Mouse (Mus musculus): ENCODE measurements at regions not wholly inside any gene's neighbourhood (a gene's known extent, or its start where the extent isn't known, plus 50 kb on each side); places are given as distances from the start of the nearest gene placed in this dataset.

GRCm38 (mm10) chr13:31191344-31192139 lies 217.5 kb downstream of the Gm5447 start:
- no peaks in the 10 kb centered on the region for H3K36me3 ChIP-seq
- no peak for ATAC-seq (replicated peaks; ENCODE audit: insufficient number of reproducible peaks, insufficient read depth, low FRiP score, low read depth)
- H3K4me1 ChIP-seq (replicated peaks): no peaks in the 10 kb centered on the region
- H3K27ac ChIP-seq: no peak overlapping the region
- no peak overlapping the region for H3K4me2 ChIP-seq
- no peaks in the 10 kb centered on the region for H3K9me3 ChIP-seq (replicated peaks)
- H3K27me3 ChIP-seq: no peaks in the 10 kb centered on the region
- H3K4me3 ChIP-seq: no peak overlapping the region
- H3K9ac ChIP-seq: no peak overlapping the region
- WGBS: 78% methylated on average over 7 of the region's 7 CpGs

- H3K36me3 ChIP-seq: no peaks in the 10 kb centered on the region
- no peaks in the 10 kb centered on the region for H3K27me3 ChIP-seq
- H3K9me3 ChIP-seq (replicated peaks): no peaks in the 10 kb centered on the region
- H3K27ac ChIP-seq: no peak overlapping the region
- no peak for ATAC-seq (replicated peaks; ENCODE audit: insufficient number of reproducible peaks, insufficient read depth, low FRiP score, low read depth)
- no peak overlapping the region for H3K4me3 ChIP-seq
- no peaks in the 10 kb centered on the region for H3K4me1 ChIP-seq (replicated peaks)
- no peak overlapping the region for H3K9ac ChIP-seq
- no peak overlapping the region for H3K4me2 ChIP-seq
- WGBS: 72% methylated on average over 3 of the region's 3 CpGs
Observed at GRCm38 (mm10) chr13:31194971-31195370, 221.0 kb downstream of the Gm5447 start.

- Histone ChIP-seq H3K9me3 (replicated peaks) (no peaks in the 10 kb centered on the region), H3K9ac (no peak overlapping the region), H3K27me3 (no peaks in the 10 kb centered on the region), H3K4me2 (no peak overlapping the region), H3K36me3 (no peaks in the 10 kb centered on the region), H3K4me3 (no peak overlapping the region), H3K27ac (no peak overlapping the region), H3K4me1 (replicated peaks) (no peaks in the 10 kb centered on the region)
- WGBS: 65% methylated on average over 2 of the region's 2 CpGs
- no peak for ATAC-seq (replicated peaks; ENCODE audit: insufficient number of reproducible peaks, insufficient read depth, low FRiP score, low read depth)
Observed at GRCm38 (mm10) chr13:31196546-31196945, 222.5 kb downstream of the Gm5447 start.

GRCm38 (mm10) chr13:31197593-31197992 lies 223.6 kb downstream of the Gm5447 start:
- WGBS: 61% methylated on average over 2 of the region's 2 CpGs
- H3K9ac ChIP-seq: no peak overlapping the region

GRCm38 (mm10) chr13:31199384-31199783 lies 225.4 kb downstream of the Gm5447 start:
- Histone ChIP-seq H3K4me1 (replicated peaks) (no peaks in the 10 kb centered on the region), H3K9ac (no peak overlapping the region), H3K4me2 (no peak overlapping the region), H3K27me3 (peaks cover 6% of the 10 kb centered on the region; the same call in 1 of the 2 replicates), H3K27ac (no peak overlapping the region), H3K4me3 (no peak overlapping the region), H3K36me3 (no peaks in the 10 kb centered on the region), H3K9me3 (replicated peaks) (no peaks in the 10 kb centered on the region)
- 74% methylated on average over 1 of the region's 1 CpGs for WGBS
- ATAC-seq (replicated peaks; ENCODE audit: insufficient number of reproducible peaks, insufficient read depth, low FRiP score, low read depth): no peak

More at GRCm38 (mm10) chr13:31197593-31197992, 223.6 kb downstream of the Gm5447 start:
- Histone ChIP-seq H3K36me3 (no peaks in the 10 kb centered on the region), H3K27ac (no peak overlapping the region), H3K4me2 (no peak overlapping the region), H3K27me3 (no peaks in the 10 kb centered on the region), H3K9me3 (replicated peaks) (no peaks in the 10 kb centered on the region), H3K4me3 (no peak overlapping the region), H3K4me1 (replicated peaks) (no peaks in the 10 kb centered on the region)
- ATAC-seq (replicated peaks; ENCODE audit: insufficient number of reproducible peaks, insufficient read depth, low FRiP score, low read depth): no peak

- no peak for ATAC-seq (replicated peaks; ENCODE audit: insufficient number of reproducible peaks, insufficient read depth, low FRiP score, low read depth)
- no peaks in the 10 kb centered on the region for H3K9me3 ChIP-seq (replicated peaks)
- H3K4me3 ChIP-seq: no peak overlapping the region
- WGBS: 65% methylated on average over 6 of the region's 6 CpGs
- peaks cover 18% of the 10 kb centered on the region for H3K27me3 ChIP-seq
- no peaks in the 10 kb centered on the region for H3K4me1 ChIP-seq (replicated peaks)
- H3K9ac ChIP-seq: no peak overlapping the region
- no peak overlapping the region for H3K27ac ChIP-seq
- no peaks in the 10 kb centered on the region for H3K36me3 ChIP-seq
- no peak overlapping the region for H3K4me2 ChIP-seq
Observed at GRCm38 (mm10) chr13:31204068-31204467, 230.1 kb downstream of the Gm5447 start.

GRCm38 (mm10) chr13:31206381-31206780 lies 232.4 kb downstream of the Gm5447 start:
- Histone ChIP-seq H3K9ac (no peak overlapping the region), H3K4me1 (replicated peaks) (no peaks in the 10 kb centered on the region), H3K9me3 (replicated peaks) (no peaks in the 10 kb centered on the region), H3K4me2 (no peak overlapping the region), H3K27ac (no peak overlapping the region), H3K27me3 (peaks cover 18% of the 10 kb centered on the region), H3K4me3 (no peak overlapping the region), H3K36me3 (no peaks in the 10 kb centered on the region)
- ATAC-seq (replicated peaks; ENCODE audit: insufficient number of reproducible peaks, insufficient read depth, low FRiP score, low read depth): no peak
- WGBS: 61% methylated on average over 5 of the region's 5 CpGs

- Histone ChIP-seq H3K9ac (no peak overlapping the region), H3K27me3 (peaks cover 18% of the 10 kb centered on the region), H3K4me3 (no peak overlapping the region), H3K27ac (no peak overlapping the region), H3K36me3 (no peaks in the 10 kb centered on the region), H3K4me2 (no peak overlapping the region), H3K9me3 (replicated peaks) (no peaks in the 10 kb centered on the region), H3K4me1 (replicated peaks) (no peaks in the 10 kb centered on the region)
- WGBS: 22% methylated on average over 5 of the region's 5 CpGs
- ATAC-seq (replicated peaks; ENCODE audit: insufficient number of reproducible peaks, insufficient read depth, low FRiP score, low read depth): no peak
Observed at GRCm38 (mm10) chr13:31207709-31208108, 233.7 kb downstream of the Gm5447 start.

- 71% methylated on average over 2 of the region's 2 CpGs for WGBS
Observed at GRCm38 (mm10) chr13:31223016-31223415, 249.0 kb downstream of the Gm5447 start.

GRCm38 (mm10) chr13:31240546-31240945 lies 266.5 kb downstream of the Gm5447 start:
- Histone ChIP-seq H3K36me3 (no peaks in the 10 kb centered on the region), H3K27me3 (no peaks in the 10 kb centered on the region), H3K9ac (no peak overlapping the region), H3K4me2 (no peak overlapping the region), H3K4me1 (replicated peaks) (no peaks in the 10 kb centered on the region), H3K27ac (no peak overlapping the region), H3K9me3 (replicated peaks) (no peaks in the 10 kb centered on the region), H3K4me3 (no peak overlapping the region)
- WGBS: 93% methylated on average over 6 of the region's 6 CpGs
- no peak for ATAC-seq (replicated peaks; ENCODE audit: insufficient number of reproducible peaks, insufficient read depth, low FRiP score, low read depth)

More at GRCm38 (mm10) chr13:31223016-31223415, 249.0 kb downstream of the Gm5447 start:
- Histone ChIP-seq H3K9ac (no peak overlapping the region), H3K4me1 (replicated peaks) (no peaks in the 10 kb centered on the region), H3K4me3 (no peak overlapping the region), H3K36me3 (no peaks in the 10 kb centered on the region), H3K27me3 (no peaks in the 10 kb centered on the region), H3K9me3 (replicated peaks) (no peaks in the 10 kb centered on the region), H3K4me2 (no peak overlapping the region), H3K27ac (no peak overlapping the region)
- no peak for ATAC-seq (replicated peaks; ENCODE audit: insufficient number of reproducible peaks, insufficient read depth, low FRiP score, low read depth)

- Histone ChIP-seq H3K4me1 (replicated peaks) (no peaks in the 10 kb centered on the region), H3K27ac (no peak overlapping the region), H3K27me3 (no peaks in the 10 kb centered on the region), H3K36me3 (no peaks in the 10 kb centered on the region), H3K9ac (no peak overlapping the region), H3K9me3 (replicated peaks) (no peaks in the 10 kb centered on the region), H3K4me2 (no peak overlapping the region), H3K4me3 (no peak overlapping the region)
- ATAC-seq (replicated peaks; ENCODE audit: insufficient number of reproducible peaks, insufficient read depth, low FRiP score, low read depth): no peak
- 86% methylated on average over 3 of the region's 3 CpGs for WGBS
Observed at GRCm38 (mm10) chr13:31248996-31249395, 275.0 kb downstream of the Gm5447 start.

GRCm38 (mm10) chr13:31249525-31249924 lies 275.5 kb downstream of the Gm5447 start:
- 57% methylated on average over 5 of the region's 5 CpGs for WGBS
- H3K9me3 ChIP-seq (replicated peaks): no peaks in the 10 kb centered on the region
- no peaks in the 10 kb centered on the region for H3K27me3 ChIP-seq
- H3K4me3 ChIP-seq: no peak overlapping the region
- H3K4me1 ChIP-seq (replicated peaks): no peaks in the 10 kb centered on the region
- H3K27ac ChIP-seq: no peak overlapping the region
- no peak overlapping the region for H3K9ac ChIP-seq
- ATAC-seq (replicated peaks; ENCODE audit: insufficient number of reproducible peaks, insufficient read depth, low FRiP score, low read depth): no peak
- no peak overlapping the region for H3K4me2 ChIP-seq
- no peaks in the 10 kb centered on the region for H3K36me3 ChIP-seq
